Mouse (Mus musculus) right cerebral cortex, postnatal 4 days (tissue): ENCODE results near the gene Coq10a.

Source experiments
- DNase-seq: peaks from one replicate; pipeline ENCODE4 v3.0.0-alpha.2; 2022

The Coq10a gene

GRCm38 (mm10) chr10:128382482-128382881 is 13.7 kb upstream of the Coq10a start:
- DNase-seq: no peak

- no peak for DNase-seq
These were observed 11.8 kb upstream of the Coq10a start for GRCm38 (mm10) chr10:128380565-128380964.

GRCm38 (mm10) chr10:128379260-128379659 is 10.5 kb upstream of the Coq10a start:
- DNase-seq: no peak

GRCm38 (mm10) chr10:128378462-128378861 is 9.7 kb upstream of the Coq10a start:
- no peak for DNase-seq

- DNase-seq: no peak
These were observed 9.2 kb upstream of the Coq10a start for GRCm38 (mm10) chr10:128377940-128378448.

GRCm38 (mm10) chr10:128377222-128377939 is 8.6 kb upstream of the Coq10a start:
- DNase-seq: peak; percentile 62

GRCm38 (mm10) chr10:128376455-128377211 is 7.8 kb upstream of the Coq10a start, which contains the start of gene Ankrd52:
TSS of gene Ankrd52 (plus strand) at chr10:128377115.
- peak; percentile 88 for DNase-seq

GRCm38 (mm10) chr10:128376099-128376454 is 7.3 kb upstream of the Coq10a start:
- DNase-seq: no peak

- no peak for DNase-seq
These were observed 5.6 kb upstream of the Coq10a start for GRCm38 (mm10) chr10:128374393-128374792.

- no peak for DNase-seq
These were observed 4.4 kb upstream of the Coq10a start for GRCm38 (mm10) chr10:128372989-128373748.

GRCm38 (mm10) chr10:128372142-128372541 is 3.3 kb upstream of the Coq10a start:
- no peak for DNase-seq

GRCm38 (mm10) chr10:128370601-128371000 is 1.8 kb upstream of the Coq10a start:
- DNase-seq: no peak

- no peak for DNase-seq
These were observed 1.2 kb upstream of the Coq10a start for GRCm38 (mm10) chr10:128370021-128370420.

GRCm38 (mm10) chr10:128369599-128369998 is 802 bp upstream of the Coq10a start:
- DNase-seq: no peak

- DNase-seq: no peak
These were observed 384 bp upstream of the Coq10a start for GRCm38 (mm10) chr10:128369218-128369543.

GRCm38 (mm10) chr10:128367899-128368401 is 847 bp downstream of the Coq10a start:
- no peak for DNase-seq

- no peak for DNase-seq
These were observed 6.2 kb downstream of the Coq10a start for GRCm38 (mm10) chr10:128362568-128362967.

GRCm38 (mm10) chr10:128361836-128362235 is 7.0 kb downstream of the Coq10a start:
- DNase-seq: no peak

- DNase-seq: no peak
These were observed 9.6 kb downstream of the Coq10a start for GRCm38 (mm10) chr10:128359226-128359625.

- DNase-seq: peak; percentile 60
These were observed 10.0 kb downstream of the Coq10a start for GRCm38 (mm10) chr10:128358796-128359195.

- no peak for DNase-seq
These were observed 21.3 kb downstream of the Coq10a start for GRCm38 (mm10) chr10:128347541-128347940.

- DNase-seq: peak; percentile 6
These were observed 24.1 kb downstream of the Coq10a start for GRCm38 (mm10) chr10:128344568-128345275.

GRCm38 (mm10) chr10:128343436-128343835 is 25.4 kb downstream of the Coq10a start:
- no peak for DNase-seq
